Mouse (Mus musculus) embryonic fibroblast, embryonic 13.5 days (primary cell): ENCODE data around the gene Il4ra. TPM values are rescaled to one million over a fixed set of nuclear protein-coding genes. Genes with fewer than 3 reads are reported as not detected.

ENCODE experiments used
- H3K27ac ChIP-seq: 2 replicates; pipeline ENCODE4 v1.5.1; 2012; ENCODE audit warnings: low read length, control low read depth, inconsistent platforms; ENCODE audit not compliant: insufficient read depth
- H3K4me1 ChIP-seq: 2 replicates; pipeline ENCODE4 v1.6.1; 2011; ENCODE audit warnings: low read length; ENCODE audit not compliant: control insufficient read depth, insufficient read depth
- H3K4me3 ChIP-seq: 2 replicates; pipeline ENCODE4 v1.5.1; 2011; ENCODE audit warnings: mild to moderate bottlenecking, control low read depth, low read length; ENCODE audit not compliant: insufficient read depth
- CTCF ChIP-seq: IDR thresholded peaks from 2 replicates; pipeline ENCODE4 v1.5.1; 2011; ENCODE audit warnings: mild to moderate bottlenecking, control low read depth, low read length, moderate library complexity, borderline replicate concordance; ENCODE audit not compliant: insufficient read depth
- POLR2A ChIP-seq: IDR thresholded peaks from 2 replicates; pipeline ENCODE4 v1.6.1; 2011; ENCODE audit warnings: low read depth, mild to moderate bottlenecking, control low read depth, low read length, moderate library complexity
- polyA plus RNA-seq: library from polyadenylated mRNA; stranded (reverse); fragments of >200 nt; gene quantifications from 2 replicates; pipeline ENCODE4 v1.2.4, GENCODE M21; 2011; ENCODE audit warnings: low read depth; ENCODE audit not compliant: missing spikeins, insufficient read length

Gene Il4ra
- polyA plus RNA-seq, 1 experiment: 45.7 TPM

DNA sequence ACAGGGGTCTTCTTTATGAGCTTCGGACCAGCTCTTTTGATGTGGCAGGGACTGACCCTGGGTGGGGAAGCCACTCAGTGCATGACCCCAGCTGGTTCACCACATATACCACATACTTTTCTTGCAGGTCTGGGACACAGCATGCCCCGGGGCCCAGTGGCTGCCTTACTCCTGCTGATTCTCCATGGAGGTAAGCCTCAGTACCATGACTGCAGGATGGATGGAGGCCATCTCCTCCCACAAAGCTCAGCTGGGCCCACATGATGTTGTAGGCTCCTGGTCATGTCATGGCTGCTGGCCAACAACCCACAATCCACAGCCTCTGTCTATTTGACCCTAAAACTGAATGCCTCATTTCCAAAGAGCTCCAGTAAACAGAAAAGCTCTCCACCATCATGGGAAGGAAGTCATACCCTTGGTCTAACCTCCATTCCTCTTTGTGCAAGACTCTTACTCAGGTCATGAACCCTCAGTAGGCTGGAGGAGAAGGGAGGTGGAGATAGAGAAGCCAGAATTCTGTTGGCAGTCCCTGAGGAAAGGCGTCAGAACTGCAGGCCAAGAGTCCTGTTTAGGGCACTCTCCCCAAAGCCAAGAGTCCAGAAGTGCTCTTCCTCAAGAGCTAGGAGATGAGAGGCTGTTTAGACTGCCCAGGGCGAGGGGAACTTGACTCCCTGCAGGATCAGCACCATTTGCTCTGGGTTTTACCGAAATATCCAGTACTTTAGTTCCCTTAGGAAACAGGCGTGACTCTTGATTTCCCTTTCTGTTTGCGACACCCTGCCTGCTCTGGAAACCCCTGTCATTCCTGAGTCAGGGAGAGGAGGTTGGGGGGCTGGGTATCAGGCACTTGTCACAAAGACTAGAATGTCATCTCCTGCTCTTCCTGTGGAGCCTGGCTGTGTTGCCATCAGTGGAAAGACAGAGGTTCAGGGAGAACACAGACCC lies 71.1 kb downstream of the Il4ra start:
- TF ChIP-seq CTCF: no peak
- TF ChIP-seq POLR2A: no peak
- no peak overlapping the region for H3K4me3 ChIP-seq
- H3K4me1 ChIP-seq: no peaks in the 10 kb centered on the region
- no peak overlapping the region for H3K27ac ChIP-seq

DNA sequence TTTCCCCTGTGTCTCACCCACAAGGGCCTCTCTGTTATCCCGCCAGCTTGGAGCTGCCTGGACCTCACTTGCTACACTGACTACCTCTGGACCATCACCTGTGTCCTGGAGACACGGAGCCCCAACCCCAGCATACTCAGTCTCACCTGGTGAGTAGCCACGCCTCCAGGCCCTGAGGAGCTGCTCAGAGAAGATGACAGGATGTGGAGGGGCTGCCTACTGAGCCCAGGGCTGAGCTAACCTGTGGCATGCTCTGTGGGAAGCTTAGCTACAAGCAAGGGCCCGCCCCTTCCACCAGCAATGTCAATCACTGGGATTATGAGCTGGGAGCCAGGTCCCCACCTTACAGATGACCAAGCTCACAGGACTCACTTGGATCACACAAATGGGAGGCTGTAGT lies 73.3 kb downstream of the Il4ra start:
- Histone ChIP-seq H3K4me1 (no peaks in the 10 kb centered on the region), H3K27ac (no peak overlapping the region), H3K4me3 (no peak overlapping the region)
- TF ChIP-seq CTCF: no peak
- TF ChIP-seq POLR2A: no peak

DNA sequence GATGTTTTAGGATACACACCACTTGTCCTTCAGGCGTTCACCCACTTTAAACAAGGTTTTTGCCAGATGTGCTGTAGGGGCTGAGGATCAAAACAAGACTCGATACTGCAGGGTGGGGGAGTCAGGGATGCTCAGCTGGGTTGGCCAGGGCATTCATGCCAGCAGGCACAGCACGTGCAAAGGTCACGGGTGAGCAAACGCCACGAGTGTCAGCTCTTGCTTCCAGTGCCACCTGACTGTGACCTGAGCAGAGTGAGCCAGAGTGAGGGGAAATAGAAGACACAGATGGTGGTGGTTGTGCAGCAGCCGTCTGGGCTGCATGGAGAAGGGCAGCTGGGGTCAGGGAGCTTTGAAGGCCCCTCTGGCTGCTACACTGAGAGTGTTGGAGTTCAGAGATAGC lies 73.9 kb downstream of the Il4ra start:
- Histone ChIP-seq H3K4me3 (no peak overlapping the region), H3K27ac (no peak overlapping the region), H3K4me1 (no peaks in the 10 kb centered on the region)
- TF ChIP-seq POLR2A (no peak), CTCF (no peak)

Other genes starting within 250 kb of the Il4ra start
- gene Kdm8, start 107.4 kb upstream of the Il4ra start, polyA plus RNA-seq: 3.7 and 4.1 TPM in 2 replicates
- gene Nsmce1, start 60.5 kb upstream of the Il4ra start, polyA plus RNA-seq: 51.1 and 55.1 TPM in 2 replicates
- 0.25 TPM in 1 of 2 replicates, not detected in the other for gene Il21r, start 51.3 kb downstream of the Il4ra start, polyA plus RNA-seq
- 74.2 and 93.3 TPM in 2 replicates for gene Gtf3c1, start 155.7 kb downstream of the Il4ra start, polyA plus RNA-seq
- gene D430042O09Rik, start 155.8 kb downstream of the Il4ra start, polyA plus RNA-seq: 13.0 and 13.5 TPM in 2 replicates